Mouse (Mus musculus) fat pad, adult 2 months (tissue): ENCODE measurements around the gene Sh2d1b1.

ENCODE experiments used
- DNase-seq: peaks from one replicate; pipeline ENCODE4 v3.0.0-alpha.2; 2011; ENCODE audit warnings: low read depth, low spot score; ENCODE audit errors: extremely low read depth

The Sh2d1b1 gene

GRCm38 (mm10) chr1:170323001-170323400 is 45.9 kb downstream of the Sh2d1b1 start:
- no peak for DNase-seq

DNA sequence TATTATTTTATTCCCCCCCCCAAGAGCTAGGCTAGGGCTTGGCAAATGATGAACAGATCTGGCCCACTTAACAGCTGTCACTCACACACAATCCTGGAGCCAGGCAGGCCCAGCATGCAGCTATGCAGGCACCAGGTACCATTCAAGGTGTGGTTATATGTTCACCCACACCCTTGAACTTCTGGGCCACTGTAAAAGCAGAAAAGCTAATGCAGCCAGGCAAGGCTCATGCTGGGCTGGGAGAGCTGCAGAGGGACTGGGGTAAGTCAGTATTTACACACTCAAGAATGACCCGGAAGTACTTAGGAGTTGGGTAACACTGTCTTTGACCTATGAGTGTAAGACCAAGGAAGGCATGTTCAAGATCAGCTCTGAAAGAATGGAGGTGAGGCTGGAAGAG is 47.2 kb downstream of the Sh2d1b1 start:
- no peak for DNase-seq

GRCm38 (mm10) chr1:170325277-170325676 is 48.2 kb downstream of the Sh2d1b1 start:
- DNase-seq, result no peak

- no peak for DNase-seq
Measured at GRCm38 (mm10) chr1:170331926-170332325, 54.8 kb downstream of the Sh2d1b1 start.

- DNase-seq, result no peak
Measured at GRCm38 (mm10) chr1:170332775-170333174, 55.7 kb downstream of the Sh2d1b1 start.
